Mouse (Mus musculus) lung, postnatal 0 days (tissue): Measurements from ENCODE around the gene Gm47969.

ENCODE experiments used
- CTCF ChIP-seq: IDR thresholded peaks from 2 replicates; pipeline ENCODE4 v1.5.1; 2016; ENCODE audit warnings: antibody characterized with exemption, mild to moderate bottlenecking
- EP300 ChIP-seq: IDR thresholded peaks from 2 replicates; pipeline ENCODE4 v1.6.1; 2016; ENCODE audit warnings: antibody characterized with exemption, mild to moderate bottlenecking, control low read depth

- no peak for TF ChIP-seq CTCF
- TF ChIP-seq EP300: no peak
Measured at GRCm38 (mm10) chr1:83058481-83058880, 13.7 kb downstream of the Gm47969 start.
